Mouse (Mus musculus) layer of hippocampus, postnatal 25 days (tissue): ENCODE measurements around the gene Habp4. TPM values are rescaled to one million over a fixed set of nuclear protein-coding genes. Genes with fewer than 3 reads are reported as not detected.
A peak's percentile ranks its signal among the peaks of the same experiment; 100 is the strongest.

Experiments
- DNase-seq, 2 experiments: peaks; one replicate each; pipeline ENCODE4 v3.0.0; 2022; ENCODE audit warnings: mixed read lengths in 2 of 2, low spot score in 1 of 2; ENCODE audit errors: extremely low spot score in 1 of 2
- total RNA-seq, 2 experiments: library from RNA; stranded (reverse); gene quantifications; 2 replicates each; pipeline ENCODE4 v1.2.3; 2021

The Habp4 gene
- total RNA-seq, 2 experiments from 2014 or later, result 145 to 153 TPM

DNA sequence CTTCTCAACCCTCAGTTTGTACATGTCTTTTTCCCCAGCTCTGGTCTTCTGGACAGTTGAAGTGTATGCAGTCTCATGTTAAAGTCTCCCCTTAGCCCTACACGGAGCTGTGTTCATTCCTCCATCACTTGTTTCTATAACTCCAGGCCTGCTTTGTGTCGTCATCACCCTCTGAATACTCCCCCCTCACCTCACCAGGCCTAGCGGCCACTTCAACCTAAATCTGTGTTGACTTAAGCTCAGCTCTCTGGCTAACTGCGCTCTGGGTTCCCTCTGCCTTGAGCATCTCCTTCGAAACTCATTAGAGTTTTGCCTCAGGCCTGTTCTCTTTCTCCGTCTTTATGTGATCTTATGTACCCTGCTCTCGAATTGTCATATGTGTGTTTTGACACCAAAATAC, 16.4 kb downstream of the Habp4 start:
- no peak for DNase-seq

DNA sequence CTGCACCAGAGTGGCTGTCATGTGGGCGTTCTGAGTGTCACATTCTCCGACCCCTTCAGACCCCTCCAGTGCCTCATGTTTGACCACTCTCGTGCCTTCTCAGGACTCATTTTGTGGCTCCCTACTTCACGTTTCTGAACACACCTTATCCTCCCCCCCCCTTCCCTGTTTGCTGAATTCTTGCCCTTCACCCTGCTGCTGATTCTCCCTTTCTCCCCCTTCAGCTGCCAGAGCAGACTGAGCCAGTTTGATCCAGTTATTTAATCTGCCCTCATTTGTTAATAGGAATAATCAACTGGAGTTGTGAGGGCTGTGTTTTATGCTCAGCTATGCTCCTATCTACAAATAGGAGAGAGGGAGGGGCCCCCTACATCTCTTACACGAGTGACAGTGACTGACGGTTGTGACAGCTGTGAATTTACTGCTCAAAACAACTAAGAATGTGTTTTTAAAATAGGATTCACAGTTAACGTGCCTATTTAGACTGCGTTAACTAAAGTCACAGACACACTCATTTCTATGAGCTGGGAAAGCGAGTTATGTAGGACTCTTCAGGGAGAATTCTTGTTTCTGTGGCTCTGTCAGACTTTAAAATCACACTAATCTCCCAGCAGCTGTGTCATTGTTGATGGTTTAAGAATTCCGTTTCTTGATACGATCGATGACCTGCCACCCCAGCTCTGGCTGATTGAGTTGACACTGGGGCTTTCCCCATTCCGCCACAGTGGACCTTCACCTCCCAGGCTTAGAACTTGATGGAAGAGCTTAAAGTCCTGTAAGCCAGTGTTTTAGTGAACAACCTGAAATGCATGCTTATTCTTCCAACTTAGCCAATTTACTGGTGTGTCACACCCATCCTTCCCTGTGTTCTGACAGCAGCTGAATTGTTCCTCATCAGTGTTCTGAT, 17.4 kb downstream of the Habp4 start:
- DNase-seq, result no peak

DNA sequence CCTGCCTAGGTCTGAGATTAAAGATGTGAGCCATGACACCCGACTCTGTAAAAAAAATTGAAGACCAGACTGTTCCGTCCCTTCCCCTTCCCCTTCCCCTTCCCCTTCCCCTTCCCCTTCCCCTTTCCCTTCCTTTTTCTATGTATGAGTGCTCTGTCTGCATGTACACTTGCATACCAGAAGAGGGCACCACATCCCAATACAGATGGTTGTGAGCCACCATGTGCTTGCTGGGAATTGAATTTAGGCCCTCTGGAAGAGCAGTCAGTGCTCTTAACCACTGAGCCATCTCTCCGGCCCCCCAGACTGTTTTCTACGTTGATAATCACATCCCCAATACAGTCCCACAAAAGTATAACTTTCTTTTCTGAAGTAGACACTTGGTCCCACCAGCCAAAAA, 18.7 kb downstream of the Habp4 start:
- no peak for DNase-seq

DNA sequence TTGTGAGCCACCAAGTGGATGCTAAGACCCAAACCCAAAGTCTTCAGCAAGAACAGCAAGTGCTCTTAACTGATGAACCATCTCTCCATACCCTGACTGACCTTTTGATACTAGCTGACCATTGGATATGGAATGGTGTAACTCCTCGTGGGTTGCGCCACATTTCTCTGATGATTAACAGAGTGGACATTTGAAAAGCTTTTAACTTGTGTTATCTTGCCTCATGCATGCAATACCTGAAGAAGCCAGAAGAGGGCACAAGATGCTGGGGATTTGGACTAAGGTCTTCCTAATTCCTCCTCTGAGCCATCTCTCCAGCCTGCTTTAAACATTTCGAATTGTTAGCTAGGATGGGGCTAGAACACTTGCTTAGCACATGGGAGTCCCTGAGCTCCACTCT, 19.3 kb downstream of the Habp4 start:
- peak in 1 of 2 experiments; percentile 67 for DNase-seq

DNA sequence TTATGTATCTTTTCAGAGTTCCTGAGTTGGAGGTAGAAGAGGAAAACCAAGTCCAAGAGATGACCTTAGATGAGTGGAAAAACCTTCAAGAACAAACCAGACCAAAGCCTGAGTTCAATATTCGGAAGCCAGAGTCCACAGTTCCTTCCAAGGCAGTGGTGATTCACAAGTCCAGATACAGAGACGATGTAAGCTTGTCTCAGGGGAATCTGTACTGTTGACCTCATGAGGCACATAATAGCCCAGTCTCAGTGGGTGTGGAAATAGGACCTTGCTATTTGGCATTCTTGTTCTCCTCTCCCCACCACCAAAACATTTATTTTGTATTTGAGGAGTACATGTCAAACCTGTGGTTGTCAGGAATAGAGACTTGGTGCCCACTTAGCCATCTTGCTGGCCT, 20.5 kb downstream of the Habp4 start:
- DNase-seq, result no peak

DNA sequence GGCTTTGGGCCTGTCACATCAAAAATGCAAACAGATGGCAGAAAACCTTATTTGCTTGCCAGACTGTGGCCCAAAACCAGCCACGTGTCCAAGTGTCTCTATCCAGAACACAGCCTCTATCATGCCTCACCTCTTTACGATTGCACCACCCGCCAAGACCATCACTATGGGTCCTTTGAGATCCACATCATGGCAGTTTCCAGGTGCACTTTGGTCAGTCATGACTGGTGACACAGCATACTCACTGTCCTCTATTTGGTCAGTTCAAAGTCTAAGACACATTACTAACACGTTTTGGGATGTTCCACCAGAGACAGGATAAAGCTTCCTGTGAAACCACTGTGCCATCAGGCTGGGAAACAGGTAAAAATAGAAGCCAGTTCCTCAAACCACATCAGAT, 22.0 kb downstream of the Habp4 start:
- no peak for DNase-seq

DNA sequence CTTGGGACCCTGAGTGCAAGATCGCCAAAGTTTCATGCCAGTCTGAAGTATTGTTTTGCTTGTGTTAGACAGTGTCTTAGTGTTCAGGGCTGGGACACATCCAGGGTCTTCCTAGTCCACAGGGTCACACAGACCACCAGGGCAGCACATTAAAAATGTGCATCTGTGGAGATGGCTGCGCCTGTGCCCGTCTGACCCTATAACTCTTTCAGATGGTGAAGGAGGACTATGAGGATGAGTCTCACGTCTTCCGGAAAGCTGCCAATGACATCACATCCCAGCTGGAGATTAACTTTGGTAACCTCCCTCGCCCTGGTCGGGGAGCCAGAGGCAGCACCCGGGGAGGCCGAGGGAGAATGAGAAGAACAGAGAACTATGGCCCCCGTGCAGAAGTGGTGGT, 22.7 kb downstream of the Habp4 start:
- no peak for DNase-seq

DNA sequence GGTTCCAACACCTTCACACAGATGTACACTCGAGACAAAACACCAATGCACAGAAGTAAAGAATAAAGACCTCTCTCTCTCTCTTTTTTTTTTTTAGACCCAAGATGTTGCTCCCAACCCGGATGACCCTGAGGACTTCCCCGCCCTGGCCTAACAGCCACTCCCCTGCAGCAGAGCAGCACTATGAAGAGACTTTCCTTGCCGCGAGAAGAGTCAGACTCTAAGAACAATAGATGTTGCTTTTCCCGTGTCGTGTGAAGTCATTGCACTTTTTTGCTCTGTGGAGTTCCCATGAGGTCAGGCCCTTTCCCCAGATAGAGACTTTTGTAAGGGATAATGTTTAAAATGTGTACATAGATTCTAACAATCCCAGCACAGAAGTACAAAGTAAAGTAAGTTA, 23.6 kb downstream of the Habp4 start:
- DNase-seq, result no peak

DNA sequence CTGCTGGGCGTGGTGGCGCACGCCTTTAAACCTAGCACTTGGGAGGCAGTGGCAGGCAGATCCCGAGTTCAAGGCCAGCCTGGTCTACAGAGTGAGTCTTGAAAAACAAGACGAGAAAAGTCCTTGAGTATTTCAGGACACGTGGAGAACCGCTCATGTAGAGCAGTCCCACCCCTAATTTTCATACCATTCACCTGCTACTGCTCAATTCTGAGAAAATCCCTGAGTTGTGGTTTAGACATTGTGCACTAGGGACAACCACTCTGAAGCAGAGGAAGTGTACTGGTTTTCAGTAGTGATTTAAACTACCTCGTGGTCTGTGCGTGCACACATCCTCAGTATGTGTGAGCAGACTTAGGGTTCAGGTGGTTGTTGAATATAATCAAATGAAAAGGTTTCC, 24.0 kb downstream of the Habp4 start:
- DNase-seq, result no peak

DNA sequence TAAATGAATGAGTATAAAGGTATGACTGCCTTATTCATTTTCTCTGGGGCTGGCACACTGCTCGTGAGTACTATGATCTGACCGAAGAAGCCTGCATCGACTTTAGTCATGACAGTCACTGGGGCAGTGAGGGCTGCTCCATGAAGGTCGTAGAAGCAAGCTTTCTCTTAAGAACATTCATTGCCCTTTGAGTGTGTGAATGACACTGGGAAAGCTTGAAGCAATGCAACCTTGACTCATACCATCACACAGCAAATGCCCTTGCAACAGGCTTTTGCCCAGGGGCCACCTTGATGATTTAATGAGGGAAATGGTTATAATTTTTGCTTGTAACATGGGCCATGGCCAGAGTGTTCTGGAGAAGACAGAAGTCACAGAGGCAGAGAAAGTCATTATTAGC, 24.9 kb downstream of the Habp4 start:
- no peak for DNase-seq

DNA sequence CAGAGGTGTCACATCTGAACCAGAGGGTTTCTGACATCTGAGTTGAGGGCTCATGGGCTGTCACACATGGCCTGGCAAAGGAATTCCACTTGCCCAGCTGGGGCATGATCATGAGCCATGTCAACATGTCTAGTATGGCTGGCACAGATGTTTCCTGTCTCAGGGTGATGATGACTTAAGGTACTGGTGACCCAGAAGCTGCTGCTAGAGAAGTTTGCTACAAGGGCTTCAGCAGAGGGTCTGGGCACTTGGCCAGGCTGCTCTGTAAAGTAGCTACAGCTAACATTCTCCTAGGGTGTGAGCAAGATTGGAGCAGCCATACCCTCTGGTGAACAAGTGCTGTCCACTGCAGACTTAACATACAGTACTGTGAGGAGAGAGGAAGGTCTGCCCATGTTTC, 25.4 kb downstream of the Habp4 start:
- no peak for DNase-seq

DNA sequence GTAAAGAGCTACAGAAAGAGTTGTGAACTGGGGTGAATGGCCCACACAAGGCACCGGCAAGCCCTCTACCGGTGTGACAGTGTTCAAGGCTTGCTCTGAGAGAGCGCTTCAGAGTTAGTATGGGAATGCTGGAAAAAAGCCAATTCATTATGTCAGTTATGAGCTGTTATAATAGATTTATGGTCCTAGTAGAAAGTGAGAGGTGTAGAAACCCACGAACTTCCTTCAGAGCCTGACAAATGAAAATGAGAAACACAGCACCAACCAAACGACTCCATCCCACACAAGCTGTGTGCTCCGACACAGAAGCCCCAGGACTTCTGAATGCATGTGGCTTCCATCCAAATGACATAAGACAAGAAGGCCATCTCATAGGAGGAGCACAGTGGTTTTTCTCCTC, 36.3 kb downstream of the Habp4 start:
- DNase-seq, result no peak

DNA sequence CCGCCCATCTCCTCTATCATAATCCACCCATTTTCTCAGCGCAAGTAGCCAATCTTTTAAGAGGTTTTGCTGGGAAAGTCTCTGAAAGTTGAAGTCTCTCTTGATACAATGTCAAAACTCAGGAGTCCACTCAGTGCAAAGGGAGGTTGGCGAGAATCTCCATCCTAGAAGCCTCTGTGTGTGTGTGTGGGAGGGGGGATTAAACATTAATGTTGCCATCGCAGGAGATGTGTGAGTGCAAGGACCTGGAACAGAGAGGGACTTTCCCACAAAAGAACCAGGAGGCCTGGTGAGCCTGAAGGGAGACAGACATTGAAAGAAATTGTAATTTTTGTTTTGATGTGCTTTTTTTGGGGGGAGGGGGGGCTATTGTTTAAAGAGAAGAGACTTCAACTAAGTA, 36.7 kb downstream of the Habp4 start:
- DNase-seq, result no peak

DNA sequence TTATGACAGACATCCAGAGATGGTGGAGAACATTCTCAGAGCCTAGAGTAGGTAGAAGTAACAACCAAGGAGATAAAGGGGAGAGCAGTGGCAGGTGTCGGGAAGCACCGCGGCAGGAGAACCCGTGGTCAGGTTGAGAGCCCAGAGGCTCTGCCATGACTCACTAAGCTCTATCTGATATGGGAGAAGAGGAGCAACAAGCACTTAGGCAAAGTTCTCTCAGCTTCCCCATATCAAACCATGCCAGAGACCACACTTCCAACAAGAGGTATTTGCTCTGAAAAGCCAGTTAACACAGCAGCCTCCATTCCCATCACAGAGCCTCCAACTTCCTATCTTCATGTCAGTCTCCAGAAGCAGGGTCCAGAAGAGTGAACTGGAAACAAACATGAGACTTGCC, 39.3 kb downstream of the Habp4 start:
- no peak for DNase-seq

DNA sequence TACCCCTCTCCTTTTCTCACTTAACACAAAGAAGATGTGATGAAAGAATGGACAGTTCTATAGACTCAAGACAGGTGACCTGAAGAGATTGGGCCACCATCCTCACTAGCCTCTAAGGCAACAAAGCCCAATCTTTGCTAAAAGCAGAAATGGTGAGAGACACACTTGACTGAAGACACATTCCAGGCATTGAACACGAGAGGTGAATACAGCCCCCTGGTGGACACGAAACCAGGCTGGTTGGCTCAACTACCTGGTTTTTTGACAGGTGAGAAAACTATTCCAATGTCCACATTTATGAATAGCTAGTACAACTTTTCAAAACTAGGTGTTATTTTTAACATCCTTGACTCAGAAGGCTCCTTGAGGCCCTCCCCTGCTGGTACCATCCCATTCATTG, 43.1 kb downstream of the Habp4 start:
- no peak for DNase-seq

DNA sequence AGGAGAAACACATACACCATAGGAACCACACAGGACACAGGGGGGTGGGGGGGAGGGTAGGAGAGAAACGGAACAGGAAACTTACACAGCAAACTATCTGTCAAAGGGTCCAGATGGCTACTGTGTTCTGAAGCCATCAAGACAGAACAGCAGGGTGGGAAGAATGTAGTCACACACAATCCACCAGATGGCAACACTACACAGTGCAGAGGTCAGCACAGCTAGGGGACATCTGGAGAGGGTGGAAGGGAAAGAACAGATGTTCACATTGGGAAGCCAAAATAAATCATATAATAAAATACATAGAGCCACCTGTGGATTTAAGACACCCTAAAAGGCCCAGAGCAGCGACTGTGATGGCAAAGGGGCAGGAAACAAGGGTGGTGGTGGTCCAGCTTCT, 43.6 kb downstream of the Habp4 start:
- no peak for DNase-seq

DNA sequence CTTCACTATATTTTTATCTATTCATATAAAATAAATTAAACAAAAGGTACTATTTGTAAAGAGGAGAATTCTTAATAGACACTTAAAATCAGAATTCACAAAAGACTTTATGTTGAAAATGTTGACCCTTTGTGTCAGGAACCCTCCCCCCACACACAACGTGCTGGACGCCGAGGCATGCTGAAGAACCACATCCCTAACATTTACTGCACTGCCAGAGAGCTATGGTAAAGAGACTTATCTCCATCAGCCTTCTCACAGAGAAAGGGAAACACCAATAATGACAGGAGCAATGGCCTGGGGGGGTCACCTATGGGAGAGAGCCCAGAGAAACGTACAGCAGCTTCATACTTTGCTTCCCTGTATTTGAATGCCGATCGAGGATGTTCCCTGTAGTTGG, 46.5 kb downstream of the Habp4 start:
- DNase-seq, result no peak

DNA sequence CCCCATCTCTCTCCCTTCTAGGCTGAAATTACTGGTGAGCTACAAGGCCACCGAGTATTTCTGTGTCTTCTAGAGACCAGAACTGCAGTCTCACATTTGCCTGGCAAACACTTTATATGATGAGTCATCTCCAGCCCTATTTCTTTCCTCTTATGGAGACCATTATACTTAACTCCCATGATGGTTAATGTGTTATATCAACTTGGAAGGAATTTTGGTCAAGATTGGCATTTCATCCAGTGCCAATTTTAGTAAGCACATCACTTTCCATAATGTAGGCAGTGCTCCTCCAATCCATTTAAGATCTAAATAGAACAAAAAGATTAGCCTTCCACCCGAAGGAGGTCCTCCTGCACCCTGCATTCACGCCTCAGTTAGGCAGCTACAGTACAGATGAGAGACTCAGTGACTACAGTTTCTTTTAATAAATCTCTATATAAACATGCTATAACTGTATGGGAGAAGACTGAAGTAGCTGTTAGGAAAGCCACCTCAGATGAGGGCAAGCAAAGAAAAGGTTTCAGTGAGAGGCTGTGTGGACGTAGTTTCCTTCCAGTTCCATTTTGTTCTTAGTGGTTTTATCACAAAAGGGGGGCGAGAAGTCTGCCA, 50.5 kb downstream of the Habp4 start:
- DNase-seq, result no peak

DNA sequence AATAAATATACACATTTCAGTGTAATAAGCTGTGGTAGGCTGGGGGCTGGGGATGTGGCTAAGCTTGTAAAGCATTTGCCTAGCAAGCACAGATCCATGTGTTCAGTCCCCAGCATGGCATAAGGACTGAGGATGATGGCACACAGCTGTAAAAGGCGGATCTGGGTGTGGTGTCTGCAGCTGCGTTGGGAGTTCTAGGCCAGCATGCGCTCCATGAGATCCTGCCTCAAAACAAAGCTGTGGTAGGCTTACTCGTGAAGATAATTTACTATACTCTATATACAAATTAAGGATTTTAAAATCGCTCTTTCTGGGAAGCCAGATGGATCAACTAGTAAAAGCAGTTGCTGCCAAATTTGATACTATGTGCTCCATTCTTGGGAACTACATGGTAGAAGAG, 53.3 kb downstream of the Habp4 start:
- no peak for DNase-seq

DNA sequence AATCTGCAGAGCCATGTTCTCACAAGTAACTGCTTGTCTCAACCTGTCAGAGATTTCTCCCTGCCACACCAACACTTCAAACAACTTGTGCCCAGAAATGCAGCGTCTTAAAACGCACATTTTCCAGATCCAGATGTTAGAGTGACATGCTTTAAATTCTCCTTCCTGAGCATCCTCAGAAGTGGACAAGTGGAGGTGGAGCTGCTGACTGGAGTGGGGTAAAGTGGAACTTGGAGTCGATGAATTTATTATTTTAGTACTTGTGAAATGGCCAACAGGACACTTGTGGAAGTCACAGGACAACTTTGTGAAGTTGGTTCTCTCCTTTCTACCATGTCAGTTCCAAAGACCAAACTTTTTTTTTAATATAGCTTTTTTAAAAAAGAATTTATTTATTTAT, 64.1 kb downstream of the Habp4 start:
- no peak for DNase-seq

DNA sequence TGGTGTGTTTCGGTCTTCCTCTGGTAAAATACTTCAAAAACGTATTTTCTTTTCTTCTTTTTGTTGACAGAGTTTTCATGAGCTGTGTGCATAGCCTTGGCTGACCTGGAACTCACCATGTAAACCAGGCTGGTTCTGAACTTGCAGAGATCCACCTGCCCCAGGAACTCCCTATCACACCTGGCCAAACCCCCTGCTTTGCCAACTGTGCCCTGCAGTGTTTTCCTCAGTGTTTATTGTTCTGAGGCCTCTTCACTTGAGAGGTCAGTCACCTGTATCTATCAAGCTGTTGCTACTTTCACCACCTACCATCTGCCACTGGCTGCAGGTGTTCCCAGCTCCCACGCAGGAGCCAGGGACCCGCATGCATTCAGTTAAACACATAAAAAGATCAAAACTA, 65.1 kb downstream of the Habp4 start:
- no peak for DNase-seq

DNA sequence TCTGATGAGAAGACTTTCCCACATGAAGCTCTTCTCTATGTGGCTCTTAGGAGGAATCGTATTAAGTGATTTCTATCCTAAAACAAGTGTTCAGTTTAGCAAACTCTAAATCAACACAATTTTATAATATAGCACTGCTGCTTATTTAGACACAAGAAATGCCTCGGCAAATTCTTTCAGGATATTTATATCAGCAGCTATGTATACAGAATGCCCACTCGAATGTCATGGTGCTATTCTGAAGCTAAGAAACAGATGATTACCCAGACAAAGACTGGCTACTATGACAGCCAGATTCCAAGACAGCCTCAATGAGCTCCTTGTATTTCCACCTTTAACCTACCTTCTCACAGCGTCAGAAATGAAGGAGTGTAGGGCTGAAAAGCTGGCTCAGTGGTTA, 71.5 kb downstream of the Habp4 start:
- DNase-seq, result no peak
